Mouse (Mus musculus) embryonic facial prominence, embryonic 14.5 days (tissue): Measurements from ENCODE around the gene Polr3e. TPM values are rescaled to one million over a fixed set of nuclear protein-coding genes. Genes with fewer than 3 reads are reported as not detected.
"Not testable (repeated sequence)": the region's sequence is repeated elsewhere in the genome, so short reads cannot be mapped to it uniquely, and the experiment has no call there.

Experiments
- ATAC-seq: fragments of 200-750 bp; cut with Nextera tagmentation; 2 replicates; pipeline ENCODE4 v1.8.0; 2017; ENCODE audit warnings: low read depth, moderate number of reproducible peaks, moderate TSS enrichment
- DNase-seq: peaks from one replicate; pipeline ENCODE4 v3.0.0-alpha.2; 2015; ENCODE audit warnings: low spot score
- H3K27ac ChIP-seq: fragments of 300-500 bp; sonication (generic); replicated peaks from 2 replicates; pipeline ENCODE4 v1.5.1; 2014; ENCODE audit warnings: low read depth, mild to moderate bottlenecking, low read length, moderate library complexity
- H3K27me3 ChIP-seq: fragments of 300-500 bp; sonication (generic); replicated peaks from 2 replicates; pipeline ENCODE4 v1.6.1; 2014; ENCODE audit warnings: low read length; ENCODE audit not compliant: control insufficient read depth, insufficient read depth
- H3K36me3 ChIP-seq: fragments of 300-500 bp; sonication (generic); 2 replicates; pipeline ENCODE4 v1.6.1; 2014; ENCODE audit warnings: low read length, mixed read lengths; ENCODE audit not compliant: control insufficient read depth, insufficient read depth
- H3K4me1 ChIP-seq: fragments of 300-500 bp; sonication (generic); 2 replicates; pipeline ENCODE4 v1.6.1; 2014; ENCODE audit warnings: antibody characterized with exemption, low read length; ENCODE audit not compliant: control insufficient read depth, insufficient read depth
- H3K4me2 ChIP-seq: fragments of 300-500 bp; sonication (generic); 2 replicates; pipeline ENCODE4 v1.6.1; 2014; ENCODE audit warnings: low read depth, mild to moderate bottlenecking, low read length, moderate library complexity, mixed read lengths
- H3K4me3 ChIP-seq: fragments of 300-500 bp; sonication (generic); 2 replicates; pipeline ENCODE4 v1.5.1; 2014; ENCODE audit warnings: low read depth, mild to moderate bottlenecking, low read length
- H3K9ac ChIP-seq: fragments of 300-500 bp; sonication (generic); 2 replicates; pipeline ENCODE4 v1.6.1; 2014; ENCODE audit warnings: low read depth, mild to moderate bottlenecking, low read length, moderate library complexity, mixed read lengths
- H3K9me3 ChIP-seq: fragments of 300-500 bp; sonication (generic); 2 replicates; pipeline ENCODE4 v1.6.1; 2016; ENCODE audit warnings: low read length; ENCODE audit not compliant: control insufficient read depth
- WGBS: fragments of 180-500 bp; shearing (Covaris S2); extraction: QIAGEN DNeasy Blood & Tissue Kit; methylation state at CpG from one replicate; pipeline ENCODE4 v1.1.7; 2014; 5-methylcytosine and 5-hydroxymethylcytosine counted together
- polyA plus RNA-seq: library from polyadenylated mRNA; unstranded; fragments of >200 nt; fragmentation: Nextera tagmentation; extraction: Ambion mirVana; gene quantifications from 2 replicates; pipeline ENCODE4 v1.2.1, GENCODE M21; 2014

The Polr3e gene
- polyA plus RNA-seq, 1 experiment from 2014 or later = 21.8 TPM

DNA sequence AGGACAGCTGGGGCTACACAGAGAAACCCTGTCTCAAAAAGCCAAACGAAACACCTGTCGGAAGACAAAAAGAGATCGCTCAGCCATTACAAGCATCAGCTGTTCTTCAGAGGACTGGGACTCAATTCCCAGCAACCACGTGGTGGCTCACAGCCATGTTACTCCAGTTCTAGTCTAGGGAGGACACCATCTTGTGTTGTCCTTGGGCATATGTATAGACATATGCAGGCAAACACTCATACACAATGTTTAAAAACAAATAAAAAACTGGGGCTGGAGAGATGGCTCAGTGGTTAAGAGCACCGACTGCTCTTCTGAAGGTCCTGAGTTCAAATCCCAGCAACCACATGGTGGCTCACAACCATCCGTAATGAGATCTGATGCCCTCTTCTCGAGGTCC is 36.0 kb downstream of the Polr3e start:
- not testable (repeated sequence) for H3K27ac ChIP-seq, ATAC-seq

DNA sequence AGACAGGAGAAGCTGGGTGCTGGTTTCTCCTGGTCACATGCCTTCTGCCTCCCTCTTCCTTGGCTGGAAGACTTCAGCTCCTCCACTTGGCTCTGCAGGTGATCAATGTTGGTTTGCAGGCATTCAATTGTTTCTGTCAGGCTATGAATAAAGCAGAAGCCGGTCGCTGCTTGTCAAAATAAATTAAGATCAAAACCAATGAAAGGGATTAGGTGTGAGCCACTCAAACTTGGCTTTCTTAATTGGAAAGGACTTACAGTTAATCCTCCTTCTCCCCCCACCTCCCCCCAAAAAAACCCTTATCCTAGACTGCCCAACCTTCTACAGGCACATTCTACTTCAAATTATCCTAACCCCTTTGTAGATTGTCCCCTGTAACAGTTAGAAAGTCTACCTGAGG is 42.6 kb downstream of the Polr3e start:
- WGBS = 76% methylated on average over 2 of the region's 2 CpGs
- Histone ChIP-seq H3K27me3 (no peaks in the 10 kb centered on the region), H3K4me1 (no peaks in the 10 kb centered on the region), H3K4me3 (no peak overlapping the region), H3K4me2 (no peak overlapping the region), H3K36me3 (peaks cover 49% of the 10 kb centered on the region), H3K27ac (no peak overlapping the region), H3K9ac (no peak overlapping the region), H3K9me3 (no peaks in the 10 kb centered on the region)
- DNase-seq = no peak
- ATAC-seq = no peak

More for the DNA sequence above, 36.0 kb downstream of the Polr3e start:
- 88% methylated on average over 7 of the region's 7 CpGs for WGBS
- H3K27me3 ChIP-seq, H3K4me1 ChIP-seq, H3K4me3 ChIP-seq, DNase-seq, H3K4me2 ChIP-seq, H3K9ac ChIP-seq, H3K9me3 ChIP-seq: not testable (repeated sequence)
- peaks cover 46% of the 10 kb centered on the region for H3K36me3 ChIP-seq

DNA sequence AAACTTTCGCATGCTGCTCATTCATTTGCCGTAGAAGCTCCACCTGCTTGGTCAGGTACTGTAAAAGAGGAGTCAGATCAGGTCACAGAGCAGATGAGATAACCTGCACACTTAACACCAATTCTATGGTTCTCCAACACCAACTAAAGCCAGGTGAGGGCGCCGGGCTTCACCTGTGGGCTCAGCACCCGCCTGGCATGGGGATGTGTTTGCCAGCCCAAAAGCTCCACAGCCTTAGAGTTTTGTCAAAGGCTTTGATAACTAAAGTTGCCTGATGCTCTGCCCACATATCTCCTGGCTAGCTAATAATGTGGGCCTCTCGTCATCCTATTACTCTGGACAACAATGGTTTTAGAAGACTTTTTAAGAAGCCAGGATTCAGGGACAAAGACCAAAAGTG is 43.1 kb downstream of the Polr3e start:
- DNase-seq (no peak), ATAC-seq (no peak)
- H3K4me3 ChIP-seq = no peak overlapping the region
- H3K36me3 ChIP-seq = peaks cover 49% of the 10 kb centered on the region
- no peak overlapping the region for H3K9ac ChIP-seq
- no peaks in the 10 kb centered on the region for H3K4me1 ChIP-seq
- no peaks in the 10 kb centered on the region for H3K27me3 ChIP-seq
- 81% methylated on average over 6 of the region's 6 CpGs for WGBS
- no peaks in the 10 kb centered on the region for H3K9me3 ChIP-seq
- H3K4me2 ChIP-seq = no peak overlapping the region
- no peak overlapping the region for H3K27ac ChIP-seq

DNA sequence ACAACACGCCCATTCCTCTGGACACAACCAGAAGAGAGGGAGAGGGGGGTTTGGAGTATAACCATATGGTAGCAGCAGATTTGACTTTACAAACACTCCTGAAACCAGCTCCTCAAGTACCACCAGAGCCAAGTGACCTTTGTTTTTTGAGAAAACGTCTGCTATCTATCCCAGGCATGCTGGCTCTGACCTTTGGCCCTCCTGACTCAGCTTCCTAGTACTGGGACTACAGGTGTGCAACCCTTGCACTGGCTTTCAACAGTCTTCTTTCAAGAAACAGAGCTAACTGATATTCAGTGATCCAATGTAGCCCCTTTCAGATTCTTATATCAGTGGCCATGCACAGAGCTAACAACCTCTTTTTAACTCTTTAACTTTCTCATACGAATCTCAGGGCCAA is 44.3 kb downstream of the Polr3e start:
- peaks cover 41% of the 10 kb centered on the region for H3K36me3 ChIP-seq
- WGBS = 64% methylated on average over 3 of the region's 3 CpGs
- ATAC-seq = no peak
- no peaks in the 10 kb centered on the region for H3K4me1 ChIP-seq
- no peak overlapping the region for H3K4me2 ChIP-seq
- no peak for DNase-seq
- no peaks in the 10 kb centered on the region for H3K27me3 ChIP-seq
- no peak overlapping the region for H3K4me3 ChIP-seq
- no peak overlapping the region for H3K27ac ChIP-seq
- H3K9ac ChIP-seq = no peak overlapping the region
- H3K9me3 ChIP-seq = no peaks in the 10 kb centered on the region

DNA sequence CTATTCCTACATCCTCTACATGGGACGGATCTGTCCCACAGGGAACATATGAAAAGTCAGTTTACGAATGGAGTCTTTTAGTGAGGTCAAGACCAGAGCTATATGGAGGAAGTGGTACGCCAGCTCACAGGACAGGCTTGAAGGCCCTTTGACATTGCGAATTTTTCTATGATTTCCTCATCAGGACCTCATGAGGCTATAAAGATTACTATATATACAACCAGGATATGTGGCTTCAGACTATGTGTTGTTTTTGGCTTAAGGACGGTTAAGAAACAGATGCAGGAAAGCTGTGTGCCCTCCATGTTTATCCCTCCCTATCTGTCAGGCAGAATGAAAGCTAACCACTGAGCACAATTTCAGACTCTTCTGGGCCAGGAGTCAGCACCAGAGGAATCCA is 45.6 kb downstream of the Polr3e start:
- Histone ChIP-seq H3K9me3 (no peaks in the 10 kb centered on the region), H3K4me2 (no peak overlapping the region), H3K36me3 (peaks cover 38% of the 10 kb centered on the region), H3K27ac (no peak overlapping the region), H3K4me1 (no peaks in the 10 kb centered on the region), H3K27me3 (no peaks in the 10 kb centered on the region), H3K9ac (no peak overlapping the region), H3K4me3 (no peak overlapping the region)
- 83% methylated on average over 5 of the region's 5 CpGs for WGBS
- ATAC-seq (no peak), DNase-seq (no peak)

DNA sequence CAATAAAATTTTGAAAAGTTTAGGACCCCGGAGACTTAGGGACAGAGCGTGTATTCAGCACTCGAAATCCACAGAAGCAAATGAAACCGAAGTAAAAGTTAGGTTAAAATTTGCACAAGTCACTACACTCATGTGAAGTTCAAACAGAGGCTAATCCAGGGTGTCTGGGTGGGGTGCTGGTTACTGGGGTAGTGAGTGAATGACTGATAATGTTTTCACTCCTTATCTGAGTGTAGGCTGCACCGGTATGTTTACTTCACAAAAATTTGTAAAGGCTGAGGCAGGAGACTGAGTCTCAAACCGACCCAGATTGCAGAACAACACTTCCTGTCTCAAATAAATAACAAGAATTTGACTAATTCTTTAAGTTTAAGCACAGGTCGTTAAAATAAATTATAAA is 51.7 kb downstream of the Polr3e start:
- H3K4me2 ChIP-seq = no peak overlapping the region
- H3K4me1 ChIP-seq = no peaks in the 10 kb centered on the region; the same call in 1 of the 2 replicates
- H3K9ac ChIP-seq = no peak overlapping the region
- peaks cover 26% of the 10 kb centered on the region; the same call in 1 of the 2 replicates for H3K36me3 ChIP-seq
- no peak for ATAC-seq
- no peaks in the 10 kb centered on the region for H3K9me3 ChIP-seq
- H3K4me3 ChIP-seq = no peak overlapping the region
- H3K27ac ChIP-seq = no peak overlapping the region
- no peaks in the 10 kb centered on the region for H3K27me3 ChIP-seq
- 92% methylated on average over 7 of the region's 7 CpGs for WGBS
- DNase-seq = no peak

DNA sequence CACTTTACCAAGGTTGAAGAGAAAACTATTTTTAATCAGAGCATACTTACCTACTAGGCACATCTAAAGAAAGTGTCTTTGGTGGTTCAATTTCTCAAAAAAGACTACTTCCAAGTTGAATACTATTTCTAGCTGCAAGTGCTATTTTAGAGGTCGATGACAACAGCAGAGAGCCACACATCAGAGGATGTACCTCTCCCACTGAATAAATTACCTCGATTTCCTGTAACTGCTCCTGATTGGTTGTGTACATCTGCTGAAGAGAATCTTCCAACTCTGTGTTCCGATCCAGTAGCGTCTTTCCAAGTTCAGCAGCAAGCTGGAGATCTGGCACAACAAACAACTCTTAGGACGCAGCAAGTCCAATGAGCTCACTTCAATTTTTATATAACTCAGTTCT is 52.6 kb downstream of the Polr3e start:
- peaks cover 26% of the 10 kb centered on the region; the same call in 1 of the 2 replicates for H3K36me3 ChIP-seq
- WGBS = 78% methylated on average over 5 of the region's 5 CpGs
- no peak for ATAC-seq

DNA sequence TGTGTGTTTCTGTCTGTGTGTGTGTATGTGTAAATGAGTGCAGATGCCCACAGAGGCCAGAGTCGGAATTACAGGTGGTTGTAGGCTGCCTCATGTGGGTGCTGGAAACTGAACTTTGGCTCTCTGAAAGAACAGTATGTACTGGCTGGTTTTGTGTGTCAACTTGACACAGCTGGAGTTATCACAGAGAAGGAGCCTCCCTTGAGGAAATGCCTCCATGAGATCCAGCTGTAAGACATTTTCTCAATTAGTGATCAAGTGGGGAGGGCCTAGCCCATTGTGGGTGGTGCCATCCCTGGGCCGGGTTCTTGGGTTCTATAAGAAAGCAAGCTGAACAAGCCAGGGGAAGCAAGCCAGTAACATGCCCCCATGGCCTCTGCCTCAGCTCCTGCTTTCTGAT is 54.9 kb downstream of the Polr3e start:
- H3K9ac ChIP-seq, DNase-seq, H3K4me1 ChIP-seq, H3K27ac ChIP-seq, H3K27me3 ChIP-seq, H3K4me3 ChIP-seq, ATAC-seq, H3K4me2 ChIP-seq, H3K9me3 ChIP-seq: not testable (repeated sequence)
- 57% methylated on average over 2 of the region's 2 CpGs for WGBS
- H3K36me3 ChIP-seq = peaks cover 17% of the 10 kb centered on the region; the same call in 1 of the 2 replicates

More for the DNA sequence above, 52.6 kb downstream of the Polr3e start:
- DNase-seq = no peak
- H3K27me3 ChIP-seq = no peaks in the 10 kb centered on the region
- H3K4me3 ChIP-seq = no peak overlapping the region
- H3K4me1 ChIP-seq = no peaks in the 10 kb centered on the region; the same call in 1 of the 2 replicates
- H3K4me2 ChIP-seq = no peak overlapping the region
- no peak overlapping the region for H3K27ac ChIP-seq
- H3K9ac ChIP-seq = no peak overlapping the region
- no peaks in the 10 kb centered on the region for H3K9me3 ChIP-seq

DNA sequence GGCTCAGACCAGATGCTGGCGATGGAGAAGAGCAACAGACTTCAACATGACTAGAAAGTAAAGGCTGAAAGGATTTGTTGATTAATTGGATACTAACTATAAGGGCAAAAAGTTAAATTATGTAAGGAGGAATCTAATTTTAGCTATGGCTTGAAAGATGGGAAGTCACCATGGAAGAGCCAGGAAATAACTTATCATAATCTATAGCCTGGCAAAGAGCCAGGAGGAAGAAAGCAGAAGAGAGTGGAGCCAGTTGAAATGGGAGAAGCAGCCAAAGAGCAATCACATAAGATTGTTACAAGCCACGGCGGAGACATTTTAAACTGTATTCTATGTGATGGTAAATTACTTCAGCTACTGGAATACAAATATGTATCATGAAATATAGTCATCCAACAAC is 56.5 kb downstream of the Polr3e start:
- H3K4me3 ChIP-seq = no peak overlapping the region
- no peaks in the 10 kb centered on the region for H3K27me3 ChIP-seq
- peaks cover 8% of the 10 kb centered on the region; the same call in 1 of the 2 replicates for H3K36me3 ChIP-seq
- WGBS = 81% methylated on average over 3 of the region's 3 CpGs
- H3K4me2 ChIP-seq = no peak overlapping the region
- H3K4me1 ChIP-seq = peaks cover 10% of the 10 kb centered on the region
- H3K27ac ChIP-seq = no peak overlapping the region
- no peaks in the 10 kb centered on the region for H3K9me3 ChIP-seq
- no peak overlapping the region for H3K9ac ChIP-seq
- DNase-seq (peak; percentile 40), ATAC-seq (no peak)
